Mouse (Mus musculus) layer of hippocampus, postnatal 10 days (tissue): ENCODE data around the gene Slc25a34. TPM values are rescaled to one million over a fixed set of nuclear protein-coding genes. Genes with fewer than 3 reads are reported as not detected.

Experiments used
- DNase-seq, 2 experiments: peaks; one replicate each; pipeline ENCODE4 v3.0.0; 2021; ENCODE audit warnings: low spot score in 2 of 2
- total RNA-seq, 2 experiments: library from RNA; stranded (reverse); gene quantifications; 2 replicates each; pipeline ENCODE4 v1.2.3; 2021

The Slc25a34 gene
- total RNA-seq, 2 experiments from 2014 or later = 2.4 TPM

DNA sequence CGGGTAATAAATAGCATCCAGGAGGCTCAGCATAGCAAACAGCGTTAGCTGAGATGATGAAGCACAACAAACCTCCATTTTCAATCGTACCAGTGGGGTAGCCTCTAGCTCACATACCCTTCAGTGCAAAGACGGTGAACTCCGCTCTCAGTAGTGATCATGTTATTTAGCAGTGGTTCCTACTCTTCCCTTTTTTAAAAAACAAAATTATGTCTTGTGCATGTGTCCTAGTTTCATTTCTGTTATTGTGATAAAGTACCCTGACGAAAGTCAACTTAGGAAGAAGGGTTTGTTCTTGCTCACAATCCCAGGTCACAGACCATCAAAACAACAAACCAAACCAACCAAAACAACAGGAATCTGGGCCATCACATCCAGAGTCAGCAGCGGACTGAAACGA, 22.4 kb upstream of the Slc25a34 start:
- no peak for DNase-seq

DNA sequence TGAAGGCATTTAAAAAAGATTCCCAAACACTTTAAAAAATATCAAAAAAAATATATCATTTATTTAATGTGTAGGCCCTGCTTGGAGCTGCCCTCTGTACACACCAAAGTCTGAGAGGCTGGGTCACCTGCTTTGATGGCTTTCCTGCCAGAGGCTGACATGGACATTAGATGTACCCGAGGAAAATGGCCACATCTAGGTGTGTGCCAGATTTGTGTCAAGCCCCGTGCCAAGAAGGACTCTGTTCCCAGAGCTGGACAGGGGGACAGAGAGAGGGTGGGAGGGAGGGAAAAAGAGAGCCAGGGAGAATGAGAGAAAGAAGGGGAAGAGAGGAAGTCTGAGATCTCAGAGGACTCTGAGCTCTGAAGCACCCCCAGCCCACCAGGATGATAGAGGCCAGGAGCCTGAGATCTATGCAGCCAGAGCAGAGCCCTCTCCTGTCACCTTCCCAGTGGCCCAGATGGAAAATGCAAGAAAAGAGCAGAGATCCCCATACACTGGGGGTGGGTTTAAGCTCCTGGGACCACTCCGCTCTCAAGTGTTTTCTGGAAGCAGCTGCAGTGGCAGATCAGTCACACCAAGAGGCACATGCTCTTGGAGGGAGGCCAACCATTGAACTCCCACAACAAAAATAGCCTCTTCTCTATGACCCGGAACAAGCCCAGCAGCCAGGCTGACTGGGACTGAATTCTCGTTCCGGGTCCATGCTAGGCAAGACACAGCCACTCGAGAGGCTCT, 19.7 kb upstream of the Slc25a34 start:
- DNase-seq = peak; percentile 41 to 58

DNA sequence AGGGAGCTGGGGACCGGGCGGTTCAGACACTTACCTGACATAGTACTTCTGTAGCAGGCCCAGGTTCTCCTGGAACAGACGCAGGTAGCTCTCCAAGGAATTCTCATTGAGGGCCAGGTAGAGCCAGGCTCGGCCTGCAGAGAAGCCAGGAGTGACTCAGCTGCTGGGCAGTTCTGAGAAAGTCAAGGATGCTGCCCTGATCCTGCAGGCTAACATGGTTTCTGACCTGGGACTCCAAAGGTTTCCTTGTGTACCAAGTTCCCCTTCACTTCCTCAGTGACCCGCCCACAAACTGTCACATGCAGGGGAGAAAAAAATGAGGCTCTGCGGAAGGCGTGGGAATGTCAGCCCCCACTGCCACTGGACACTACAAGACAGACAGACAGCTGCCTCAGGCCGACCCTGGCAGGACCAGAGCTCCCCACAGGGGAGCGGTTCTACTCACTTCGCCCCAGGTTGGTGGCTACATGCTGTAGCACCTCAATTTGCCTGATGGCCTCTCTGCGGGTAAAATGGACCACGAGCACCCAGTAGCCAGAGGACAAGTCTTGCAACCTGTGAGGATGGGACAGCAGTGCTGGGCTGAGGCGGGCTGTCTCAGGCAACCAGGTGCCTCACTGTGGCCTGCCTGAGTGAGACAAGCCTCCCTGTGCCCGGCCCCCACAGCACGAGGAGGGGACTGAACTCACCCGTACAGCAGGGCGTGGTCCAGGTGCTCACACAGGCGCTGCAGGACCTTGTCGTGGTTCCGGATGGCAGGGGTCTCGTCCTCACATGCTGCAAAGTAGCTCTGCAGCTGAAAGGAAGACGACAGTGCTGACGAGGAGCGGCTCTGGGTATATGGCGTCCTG, 18.6 kb upstream of the Slc25a34 start:
- DNase-seq = no peak

DNA sequence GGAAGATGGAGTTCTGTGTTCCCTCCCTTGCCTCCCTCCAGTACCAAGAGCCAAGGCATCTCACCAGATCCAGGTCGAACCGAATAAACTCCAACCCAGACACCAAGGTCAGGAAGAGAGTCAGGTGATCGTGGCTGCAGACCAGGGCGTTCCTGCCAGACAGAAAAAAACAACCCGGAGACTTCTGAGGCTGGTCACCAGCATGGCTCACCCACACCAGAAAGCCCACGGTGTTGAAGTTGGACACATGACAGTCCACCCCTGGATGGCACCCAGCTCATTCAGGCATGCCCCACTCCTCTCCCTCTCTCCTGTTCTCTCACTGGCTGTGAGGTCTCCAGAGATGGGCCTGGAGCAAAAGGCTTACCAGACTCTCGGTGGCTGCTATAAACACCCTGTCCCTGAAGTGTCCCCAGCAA, 17.7 kb upstream of the Slc25a34 start:
- DNase-seq = no peak

DNA sequence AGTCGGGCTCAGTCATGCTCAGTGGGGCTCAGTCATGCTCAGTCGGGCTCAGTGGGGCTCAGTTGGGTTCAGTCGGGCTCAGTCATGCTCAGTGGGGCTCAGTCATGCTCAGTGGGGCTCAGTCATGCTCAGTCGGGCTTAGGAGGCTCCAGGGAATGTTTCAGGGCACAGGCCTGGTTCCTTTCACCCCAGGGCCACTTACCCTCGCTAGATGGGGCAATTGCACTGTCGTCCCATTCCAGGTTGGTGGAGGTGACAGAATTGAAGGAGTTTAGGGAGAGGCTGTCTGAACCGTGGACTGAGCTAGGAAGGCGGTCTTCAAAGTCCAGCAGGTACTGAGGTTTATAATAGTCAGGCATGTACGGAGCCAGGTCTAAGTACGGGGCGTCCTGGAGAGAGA, 15.9 kb upstream of the Slc25a34 start:
- no peak for DNase-seq

DNA sequence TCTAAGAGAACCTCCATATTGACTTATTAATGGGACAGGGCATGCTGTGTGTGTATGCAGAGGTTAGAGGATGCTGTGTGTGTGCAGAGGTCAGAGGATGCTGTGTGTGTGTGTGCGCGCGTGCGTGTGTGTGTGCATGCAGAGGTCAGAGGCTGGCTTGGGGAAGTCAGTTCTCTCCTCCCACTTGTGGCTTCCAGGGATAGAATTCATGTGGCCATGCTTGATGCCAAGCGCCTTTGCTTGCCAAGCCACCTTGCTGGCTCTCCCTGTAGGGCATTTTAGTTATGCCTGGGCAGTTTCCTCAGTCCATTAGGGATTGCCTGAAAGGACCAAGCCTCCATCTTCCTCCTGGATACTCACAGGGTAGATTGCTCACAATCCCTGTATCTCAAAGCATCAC, 13.1 kb upstream of the Slc25a34 start:
- no peak for DNase-seq

DNA sequence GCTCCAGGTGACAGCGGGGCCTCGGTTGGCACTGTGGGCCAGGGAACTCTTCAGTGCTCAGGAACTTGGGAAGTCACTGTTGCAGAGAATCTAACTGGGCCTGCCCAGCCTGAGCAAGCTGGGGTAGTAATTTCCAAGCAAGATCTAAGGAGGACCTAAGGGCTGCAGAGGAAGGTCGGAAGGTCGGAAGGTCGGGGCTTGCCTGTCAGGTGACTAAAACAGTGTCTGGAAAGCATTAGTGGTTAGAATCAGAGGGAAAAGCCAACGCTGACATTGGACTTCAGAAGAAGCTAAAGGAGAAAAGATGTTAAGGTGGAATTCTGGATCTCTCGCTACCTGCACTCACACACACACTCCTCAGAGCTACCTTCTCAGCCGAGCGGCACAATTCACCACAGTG, 12.4 kb upstream of the Slc25a34 start:
- no peak for DNase-seq

DNA sequence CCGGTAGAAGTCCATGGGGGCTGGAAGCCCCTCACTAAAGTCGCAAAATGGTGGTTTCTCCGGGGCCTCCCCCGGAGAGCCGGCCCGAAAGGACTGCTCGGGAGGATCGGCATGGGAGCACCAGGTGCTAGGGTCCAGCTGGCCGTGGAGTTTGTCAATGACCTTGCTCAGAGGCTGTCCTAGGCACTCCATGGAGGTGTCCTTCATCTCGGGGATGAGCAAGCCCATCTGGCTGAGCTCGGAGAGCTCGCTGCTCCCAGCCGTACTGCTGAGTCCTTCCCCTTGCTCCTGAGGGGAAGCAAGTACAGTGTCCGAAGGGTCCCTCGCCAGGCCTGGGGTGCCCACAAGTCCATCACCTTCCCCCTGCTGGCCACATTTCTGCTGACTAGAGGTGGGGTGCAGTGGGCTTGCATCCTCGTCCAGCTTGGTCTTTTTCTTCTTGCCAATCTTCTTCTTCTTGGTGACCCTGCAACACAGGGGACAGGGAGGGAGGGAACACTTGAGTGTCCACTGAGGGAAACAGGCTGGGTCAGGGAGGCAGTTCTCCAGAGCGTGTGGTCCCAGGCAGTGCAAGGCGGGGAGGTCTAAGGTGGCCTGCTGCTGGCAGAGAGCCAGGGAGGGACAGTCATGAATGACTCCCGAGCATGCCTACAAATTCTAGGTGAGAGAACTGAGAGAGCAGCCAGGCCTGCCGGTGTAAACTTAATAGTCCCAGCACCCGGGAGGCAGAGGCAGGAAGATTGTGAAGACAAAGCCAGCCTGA, 8.7 kb upstream of the Slc25a34 start:
- no peak for DNase-seq

DNA sequence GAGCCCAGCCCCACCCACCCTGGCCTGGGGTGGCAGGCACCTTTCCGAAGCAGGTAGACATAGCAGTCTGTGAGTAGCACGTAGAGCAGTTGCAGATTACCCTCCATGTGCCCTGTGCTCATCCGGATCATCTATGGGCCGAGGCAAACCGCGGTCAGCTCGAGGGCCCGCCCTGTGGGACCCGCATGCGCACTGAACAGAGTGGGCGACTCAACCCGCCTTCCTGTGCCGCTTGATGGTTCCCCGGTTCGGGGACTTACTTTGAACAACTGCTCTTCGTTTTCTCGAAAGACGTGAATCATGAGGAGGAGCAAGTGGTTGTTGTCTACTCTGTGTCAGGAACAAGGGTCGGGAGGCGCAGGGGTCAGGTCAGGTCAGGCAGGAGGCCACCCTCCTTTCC, 7.6 kb upstream of the Slc25a34 start:
- DNase-seq = no peak

DNA sequence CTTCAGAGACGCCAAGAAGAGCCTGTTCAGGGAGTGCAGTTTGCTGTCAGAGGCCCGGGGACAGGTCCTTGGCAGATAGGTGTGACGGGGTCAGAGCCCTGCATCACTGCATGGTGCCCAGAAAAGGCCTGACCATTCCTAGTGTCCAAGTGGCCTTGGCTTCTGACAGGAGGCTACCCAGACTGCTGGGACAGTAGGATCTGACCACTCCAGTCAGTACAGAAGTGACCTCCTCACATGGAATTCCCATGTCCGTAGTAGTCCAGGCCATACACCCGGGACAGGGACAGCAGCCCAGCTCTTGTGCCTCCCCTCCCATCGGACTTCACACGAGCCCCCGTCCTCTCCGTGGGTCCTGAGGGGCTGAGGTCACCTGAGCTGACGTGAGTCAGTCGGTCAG, 6.4 kb upstream of the Slc25a34 start:
- no peak for DNase-seq

DNA sequence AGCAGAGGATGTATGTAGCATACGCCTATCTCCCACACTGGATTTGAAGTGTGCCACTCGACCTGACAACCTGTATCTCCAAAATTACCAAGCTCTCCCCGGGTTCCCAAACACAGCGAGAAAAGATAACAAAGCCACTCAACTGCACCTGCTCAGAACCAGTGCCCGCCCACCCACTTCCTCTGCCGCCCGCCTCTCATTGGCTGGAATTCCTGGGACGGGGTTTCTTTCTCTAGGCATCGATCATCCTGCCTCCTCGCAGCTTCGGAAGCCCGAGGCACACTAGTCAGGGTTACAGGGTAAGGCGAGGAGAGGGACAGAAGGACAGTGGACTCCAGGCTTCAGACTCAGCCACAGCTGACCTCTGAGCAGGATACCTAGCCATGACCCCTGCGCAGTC, 5.0 kb upstream of the Slc25a34 start:
- no peak for DNase-seq

DNA sequence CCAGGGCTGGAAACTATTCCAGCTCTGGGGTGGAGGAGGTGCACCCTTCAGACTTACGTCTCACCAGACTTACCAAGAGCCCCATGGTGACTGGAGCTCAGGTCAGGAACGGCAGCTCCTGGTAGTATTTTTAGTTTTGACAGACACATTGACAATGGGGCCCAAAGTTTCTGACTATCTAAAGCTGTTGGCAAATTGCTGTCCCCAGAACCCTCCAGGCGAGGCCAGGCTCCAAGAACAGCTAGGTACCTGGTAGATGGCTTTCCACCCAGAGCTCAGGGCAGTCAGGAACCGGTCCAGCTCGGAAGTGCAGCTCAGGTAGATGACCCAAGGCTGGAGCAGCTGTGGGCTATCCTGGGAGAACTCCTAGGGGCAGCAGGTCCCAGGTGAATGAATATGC, 3.9 kb upstream of the Slc25a34 start:
- DNase-seq = no peak

DNA sequence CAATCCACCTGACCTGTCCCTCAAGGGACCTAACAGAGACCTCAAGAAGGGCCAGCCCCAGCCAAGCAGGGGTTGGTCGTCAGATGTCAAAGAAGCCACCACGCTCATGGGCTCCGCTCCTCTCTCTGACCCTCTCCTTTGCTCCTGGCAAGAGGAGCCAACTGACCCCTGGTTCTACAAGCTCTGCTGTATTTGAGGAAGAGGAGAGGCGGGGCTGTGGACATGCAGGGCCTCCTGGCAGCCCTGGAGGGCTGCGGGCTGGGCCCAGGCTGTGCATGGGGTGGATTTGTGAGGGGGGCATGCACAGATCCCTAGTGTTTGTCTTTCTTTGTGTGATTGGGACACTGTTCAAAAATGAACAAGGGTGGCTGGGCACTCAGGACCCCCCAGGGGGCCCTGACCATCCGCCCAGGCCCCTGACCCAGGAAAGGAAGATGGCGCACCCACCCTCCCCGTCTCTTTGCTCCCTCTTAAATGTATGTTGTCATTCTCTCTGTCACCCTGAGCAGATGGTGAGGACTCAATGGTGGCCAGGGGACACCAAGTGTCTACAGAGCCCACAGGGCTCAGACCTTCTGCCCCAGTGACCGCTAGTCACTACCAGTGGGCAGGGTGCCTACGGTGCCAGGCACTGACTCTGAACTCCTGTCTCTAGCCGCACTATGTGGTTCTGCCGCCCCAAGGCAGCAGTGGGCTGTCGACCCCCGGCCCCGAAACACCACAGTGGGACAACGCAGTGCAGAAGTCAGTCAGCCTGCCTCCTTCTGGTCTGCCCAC, 2.3 kb upstream of the Slc25a34 start:
- DNase-seq = no peak

DNA sequence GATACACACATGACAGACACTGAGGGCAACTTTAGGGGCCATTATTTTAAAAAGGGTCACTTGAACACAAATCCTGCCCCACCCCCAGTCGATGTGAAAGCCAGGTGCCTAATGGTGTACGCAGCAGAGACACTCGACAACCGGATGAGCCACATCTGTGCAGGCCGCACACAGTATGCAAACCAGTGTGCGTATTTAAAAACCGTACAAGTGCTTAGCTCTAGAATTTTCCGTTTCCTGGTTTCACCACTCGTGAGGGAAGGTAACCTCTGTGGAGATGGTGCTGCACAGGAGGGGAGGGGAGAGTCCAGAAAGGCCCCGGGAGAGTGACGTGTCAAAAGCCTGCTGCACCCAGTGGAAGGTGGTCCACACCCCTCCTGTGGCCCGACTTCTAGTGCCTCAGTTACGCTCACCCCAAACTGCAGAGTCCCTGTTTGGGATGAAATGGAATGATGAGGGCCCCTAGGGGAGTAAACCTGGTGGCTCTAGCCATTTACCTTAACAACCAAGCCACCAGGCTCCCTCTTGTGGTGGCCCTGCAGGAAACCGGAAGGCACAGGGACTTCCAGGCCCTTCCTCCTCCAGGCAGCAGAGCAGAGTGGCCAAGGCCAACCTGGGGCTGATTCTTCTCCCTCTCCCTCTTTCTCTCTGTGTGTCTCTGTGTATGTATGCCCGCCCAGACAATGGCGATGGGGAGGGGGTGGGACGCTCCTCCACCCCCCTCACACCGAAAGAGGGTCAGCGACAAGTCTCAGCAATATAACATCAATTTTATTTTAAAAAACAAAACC, 1.6 kb upstream of the Slc25a34 start:
- no peak for DNase-seq

DNA sequence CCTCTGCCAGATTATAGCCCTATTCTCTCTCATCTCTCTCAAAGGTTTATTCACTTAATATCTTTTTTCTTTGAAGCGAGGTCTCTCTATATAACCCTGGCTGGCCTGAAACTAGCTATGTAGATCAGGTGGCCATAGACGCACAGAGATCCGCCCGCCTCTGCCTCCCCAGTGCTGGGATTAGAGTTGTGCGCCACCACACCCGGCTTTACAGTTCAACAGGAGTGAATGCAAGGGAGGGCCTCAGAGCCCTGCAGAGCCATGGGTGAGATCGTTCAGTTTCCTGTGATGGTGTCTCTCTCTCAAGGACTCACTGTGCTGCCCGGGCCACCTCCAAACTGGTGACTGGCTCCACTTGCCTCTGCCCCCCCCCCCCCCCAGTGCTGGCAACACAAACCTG, 513 bp upstream of the Slc25a34 start:
- no peak for DNase-seq

DNA sequence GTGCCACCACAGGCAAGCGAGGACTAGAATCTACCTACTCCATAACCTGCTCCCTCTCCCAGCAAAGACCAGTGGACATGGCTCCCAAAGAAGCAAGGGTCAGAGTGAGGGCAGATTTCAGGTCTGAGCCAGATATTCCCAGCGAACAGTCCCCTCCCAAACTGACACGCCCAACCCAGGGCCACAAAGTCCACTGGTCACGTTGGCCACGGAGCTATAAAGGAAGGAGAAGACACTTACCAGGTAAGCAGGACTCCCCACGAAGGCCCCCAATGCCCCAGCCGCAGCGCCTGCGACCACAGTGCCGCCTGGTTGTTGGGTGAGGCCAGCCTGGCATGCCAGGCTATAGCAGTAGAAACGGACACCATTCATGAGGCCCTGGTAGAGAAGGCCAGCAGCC, 584 bp downstream of the Slc25a34 start:
- DNase-seq = no peak

DNA sequence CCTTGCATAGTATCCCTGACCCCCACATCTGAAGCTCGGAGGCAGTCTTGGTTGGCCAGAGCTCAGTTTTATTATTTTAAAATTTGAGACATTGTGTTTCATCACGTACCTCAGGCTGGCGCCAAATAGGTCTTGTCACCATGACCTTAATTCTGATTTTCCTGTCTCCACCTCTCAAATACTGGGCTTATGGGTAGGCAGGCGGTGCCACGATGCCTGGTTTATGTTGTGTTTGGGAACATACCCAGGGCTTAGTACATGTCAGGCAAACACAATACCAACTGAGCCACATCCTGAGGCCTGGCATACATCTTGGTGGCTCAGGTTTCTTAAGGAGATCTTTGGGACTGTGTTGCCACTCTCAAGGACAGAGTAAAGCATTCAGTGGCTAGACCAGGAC, 1.0 kb downstream of the Slc25a34 start:
- DNase-seq = no peak

DNA sequence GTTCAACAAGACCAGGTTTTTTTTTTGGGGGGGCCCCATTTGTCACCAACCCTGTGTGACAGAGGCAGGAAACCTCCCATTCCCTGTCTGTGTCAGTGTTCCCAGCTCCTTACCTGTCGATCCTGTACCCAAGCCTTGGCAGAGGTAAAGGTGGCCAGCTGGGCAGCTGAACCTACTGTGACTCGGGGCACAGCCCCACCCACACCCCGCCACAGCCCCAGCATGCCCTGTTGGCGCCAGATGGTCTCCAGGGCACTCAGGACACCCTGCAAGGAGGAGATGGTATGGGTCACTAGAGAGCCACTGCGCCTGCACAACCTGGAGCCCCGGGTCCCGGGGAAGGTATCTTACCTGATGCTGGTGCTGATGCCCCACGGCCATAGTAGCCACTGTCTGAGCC, 1.5 kb downstream of the Slc25a34 start:
- no peak for DNase-seq

DNA sequence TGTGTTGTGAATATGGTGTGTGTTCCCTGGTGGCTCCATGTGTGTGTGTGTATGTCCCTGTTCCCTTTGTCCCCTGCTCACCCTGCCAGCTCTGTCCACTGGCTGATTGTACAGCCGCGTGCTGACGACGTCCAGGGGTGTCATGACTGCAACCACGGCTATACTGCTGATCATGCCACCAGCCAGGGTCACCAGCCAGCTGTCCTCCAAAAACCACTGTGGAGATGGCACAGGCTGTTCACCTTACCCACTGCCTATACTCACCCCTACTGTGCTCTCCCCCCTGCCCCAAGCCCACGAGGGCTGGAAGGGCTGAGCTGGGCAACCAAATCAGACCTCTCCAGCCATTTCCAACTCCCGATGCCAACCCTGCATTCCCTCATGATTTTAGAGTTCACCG, 2.3 kb downstream of the Slc25a34 start:
- DNase-seq = no peak

DNA sequence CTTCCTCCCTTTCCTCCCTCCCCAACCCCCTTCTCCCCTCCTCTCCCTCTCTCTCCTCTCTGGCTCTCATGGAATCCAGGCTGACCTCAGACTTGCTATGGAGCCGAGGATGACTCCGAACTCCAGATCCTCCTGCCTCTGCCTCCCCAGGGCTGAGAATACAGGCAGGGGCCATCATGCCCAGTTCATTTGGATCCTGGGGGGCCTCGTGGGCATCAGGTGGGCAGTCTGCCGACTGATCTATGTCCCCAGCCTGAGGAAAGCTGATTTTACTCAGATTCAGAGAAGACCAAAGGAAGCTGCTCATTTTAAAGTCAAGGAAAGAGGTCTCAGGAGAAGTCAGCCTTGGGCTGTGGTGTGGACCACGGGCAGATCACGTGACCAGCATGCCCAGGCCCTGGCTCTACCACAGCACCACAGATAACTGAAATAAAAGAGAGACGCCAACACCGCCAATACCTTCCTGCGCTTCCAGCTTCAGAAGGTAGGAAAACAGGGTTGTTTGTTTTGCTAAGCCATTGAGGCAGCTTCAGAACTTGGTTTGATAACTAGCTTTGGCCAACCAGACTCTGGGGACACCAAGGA, 4.2 kb downstream of the Slc25a34 start:
- DNase-seq = no peak
